Mouse (Mus musculus) limb, embryonic 15.5 days (tissue): ENCODE data around the gene Maats1. TPM values are rescaled to one million over a fixed set of nuclear protein-coding genes. Genes with fewer than 3 reads are reported as not detected.

Experiments
- ATAC-seq: fragments of 200-750 bp; cut with Nextera tagmentation; 2 replicates; pipeline ENCODE4 v1.8.0; 2017; ENCODE audit warnings: low read depth, moderate TSS enrichment; ENCODE audit not compliant: insufficient number of reproducible peaks, low FRiP score, low TSS enrichment
- H3K27ac ChIP-seq: fragments of 300-500 bp; sonication (generic); 2 replicates; pipeline ENCODE4 v1.5.1; 2015; ENCODE audit warnings: moderate library complexity, mild to moderate bottlenecking, inconsistent platforms
- H3K27me3 ChIP-seq: fragments of 300-500 bp; sonication (generic); 2 replicates; pipeline ENCODE4 v1.6.1; 2015; ENCODE audit warnings: inconsistent platforms
- H3K36me3 ChIP-seq: fragments of 300-500 bp; sonication (generic); 2 replicates; pipeline ENCODE4 v1.6.1; 2015; ENCODE audit warnings: inconsistent platforms
- H3K4me1 ChIP-seq: fragments of 300-500 bp; sonication (generic); 2 replicates; pipeline ENCODE4 v1.6.1; 2015; ENCODE audit warnings: inconsistent platforms
- H3K4me2 ChIP-seq: fragments of 300-500 bp; sonication (generic); 2 replicates; pipeline ENCODE4 v1.6.1; 2015; ENCODE audit warnings: mild to moderate bottlenecking, inconsistent platforms
- H3K4me3 ChIP-seq: fragments of 300-500 bp; sonication (generic); 2 replicates; pipeline ENCODE4 v1.5.1; 2015; ENCODE audit warnings: mild to moderate bottlenecking, inconsistent platforms
- H3K9ac ChIP-seq: fragments of 300-500 bp; sonication (generic); 2 replicates; pipeline ENCODE4 v1.6.1; 2015; ENCODE audit warnings: inconsistent platforms
- H3K9me3 ChIP-seq: fragments of 300-500 bp; sonication (generic); 2 replicates; pipeline ENCODE4 v1.6.1; 2016; ENCODE audit warnings: inconsistent platforms
- WGBS: fragments of 180-500 bp; shearing (Covaris S2); methylation state at CpG from one replicate; pipeline ENCODE4 v1.1.7; 2015; 5-methylcytosine and 5-hydroxymethylcytosine counted together
- polyA plus RNA-seq: library from polyadenylated mRNA; unstranded; fragments of >200 nt; fragmentation: Nextera tagmentation; extraction: Ambion mirVana; gene quantifications from 2 replicates; pipeline ENCODE4 v1.2.1, GENCODE M21; 2015

The Maats1 gene
- polyA plus RNA-seq, 1 experiment from 2014 or later: not detected

DNA sequence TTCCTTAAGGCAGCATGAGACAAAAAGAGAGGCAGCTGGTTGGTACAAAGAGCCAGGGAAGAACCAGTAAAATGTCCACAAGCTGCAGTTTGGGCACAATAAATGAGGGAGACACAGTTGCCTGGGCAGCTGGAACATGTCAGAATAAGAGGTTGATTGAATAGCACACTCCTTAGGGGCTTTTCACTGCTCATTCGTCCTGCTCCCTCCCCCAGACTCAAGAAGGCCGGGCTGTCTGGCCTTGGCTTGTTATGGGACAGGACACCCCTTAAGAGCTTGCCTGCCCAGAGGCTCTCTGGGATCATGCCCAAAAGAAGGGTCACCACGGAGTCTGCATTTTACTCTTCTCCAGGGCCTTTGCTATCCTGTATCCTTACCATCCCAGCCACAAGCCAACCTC, 58.6 kb downstream of the Maats1 start:
- Histone ChIP-seq H3K36me3 (no peaks in the 10 kb centered on the region), H3K4me1 (no peaks in the 10 kb centered on the region), H3K4me2 (no peak overlapping the region), H3K9me3 (no peaks in the 10 kb centered on the region), H3K9ac (no peak overlapping the region), H3K4me3 (no peak overlapping the region), H3K27me3 (no peaks in the 10 kb centered on the region), H3K27ac (no peak overlapping the region)
- no peak for ATAC-seq
- WGBS: 26% methylated on average over 3 of the region's 3 CpGs

DNA sequence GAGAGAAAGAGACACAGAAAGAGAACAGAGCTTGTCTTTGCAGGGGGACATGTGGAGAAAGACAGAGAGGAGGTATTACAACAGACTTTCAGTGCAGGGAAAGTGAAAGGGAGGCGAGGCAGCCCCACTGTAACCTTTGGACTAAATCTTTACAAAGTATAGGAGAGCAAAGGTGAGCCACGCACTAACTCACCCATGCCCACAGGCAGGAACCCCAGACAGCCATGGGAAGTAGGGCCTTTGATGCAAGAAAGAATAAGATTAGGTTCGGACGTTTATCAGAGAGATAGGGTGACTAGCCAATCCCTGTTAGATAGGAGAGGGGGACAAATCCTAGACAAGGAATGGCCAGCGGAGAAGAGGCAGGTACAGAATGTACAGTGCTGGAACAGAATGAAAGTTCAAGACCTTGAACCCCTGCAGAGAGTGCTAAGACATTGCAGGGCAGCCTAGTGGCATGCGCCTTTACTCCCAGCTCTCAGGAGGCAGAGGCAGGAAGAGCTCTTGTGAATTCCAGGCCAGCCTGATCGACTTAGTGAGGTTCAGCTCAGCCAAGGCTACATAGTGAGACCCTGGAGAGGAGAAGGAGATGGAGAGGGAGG, 59.3 kb downstream of the Maats1 start:
- no peak for ATAC-seq
- no peaks in the 10 kb centered on the region for H3K36me3 ChIP-seq
- no peaks in the 10 kb centered on the region for H3K27me3 ChIP-seq
- no peak overlapping the region for H3K4me2 ChIP-seq
- no peaks in the 10 kb centered on the region for H3K9me3 ChIP-seq
- no peak overlapping the region for H3K27ac ChIP-seq
- WGBS: 82% methylated on average over 7 of the region's 7 CpGs
- no peaks in the 10 kb centered on the region for H3K4me1 ChIP-seq
- H3K4me3 ChIP-seq: no peak overlapping the region
- H3K9ac ChIP-seq: no peak overlapping the region

- H3K4me1 ChIP-seq: no peaks in the 10 kb centered on the region
- WGBS: 81% methylated on average over 7 of the region's 7 CpGs
- H3K4me3 ChIP-seq: no peak overlapping the region
- no peaks in the 10 kb centered on the region for H3K9me3 ChIP-seq
- H3K9ac ChIP-seq: no peak overlapping the region
- no peak overlapping the region for H3K27ac ChIP-seq
- no peak overlapping the region for H3K4me2 ChIP-seq
- no peaks in the 10 kb centered on the region for H3K36me3 ChIP-seq
- ATAC-seq: no peak
- H3K27me3 ChIP-seq: no peaks in the 10 kb centered on the region
Observed at GRCm38 (mm10) chr16:38280951-38281350, 61.0 kb downstream of the Maats1 start.

DNA sequence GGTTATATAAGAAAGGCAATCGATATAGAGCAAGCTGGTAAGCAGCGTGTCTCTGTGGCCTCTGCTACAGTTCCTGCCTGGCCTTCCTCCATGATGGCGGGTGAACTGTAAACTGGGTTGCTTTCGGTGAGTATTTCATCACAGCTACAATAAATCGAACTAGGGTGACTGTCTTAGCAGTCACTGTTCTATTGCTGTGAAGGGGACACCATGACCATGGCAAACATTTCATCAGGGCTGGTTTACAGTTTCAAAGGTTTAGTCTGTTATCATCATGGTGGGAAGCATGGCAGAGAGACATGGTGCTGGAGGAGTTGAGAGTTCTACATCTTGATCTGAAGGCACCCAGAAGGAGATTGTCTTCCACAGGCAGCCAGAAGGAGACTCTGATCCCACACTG, 62.1 kb downstream of the Maats1 start:
- Histone ChIP-seq H3K9me3 (no peaks in the 10 kb centered on the region), H3K9ac (no peak overlapping the region), H3K27ac (no peak overlapping the region), H3K4me3 (no peak overlapping the region), H3K36me3 (no peaks in the 10 kb centered on the region), H3K4me2 (no peak overlapping the region), H3K4me1 (no peaks in the 10 kb centered on the region), H3K27me3 (no peaks in the 10 kb centered on the region)
- no peak for ATAC-seq
- 90% methylated on average over 5 of the region's 5 CpGs for WGBS

DNA sequence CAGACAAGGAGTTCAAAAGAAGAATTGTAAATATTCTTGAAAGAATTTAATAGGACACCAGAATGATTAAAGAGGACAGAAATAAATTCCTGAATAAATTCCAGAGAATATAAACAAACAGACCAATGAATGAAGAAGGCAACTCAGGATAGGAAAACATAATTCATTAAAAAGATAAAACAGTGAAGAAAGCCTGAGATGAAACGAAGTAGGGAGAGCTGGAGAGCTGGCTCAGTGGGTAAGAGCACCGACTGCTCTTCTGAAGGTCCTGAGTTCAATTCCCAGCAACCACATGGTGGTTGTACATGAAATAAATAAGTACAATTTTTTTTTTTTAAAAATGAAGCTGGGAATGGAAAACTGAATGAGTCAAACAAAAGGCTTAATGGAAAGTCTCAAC, 67.2 kb downstream of the Maats1 start:
- 73% methylated on average over 2 of the region's 2 CpGs for WGBS
- no peaks in the 10 kb centered on the region for H3K27me3 ChIP-seq
- H3K4me3 ChIP-seq: no peak overlapping the region
- no peak overlapping the region for H3K4me2 ChIP-seq
- H3K9me3 ChIP-seq: no peaks in the 10 kb centered on the region
- no peak for ATAC-seq
- no peaks in the 10 kb centered on the region for H3K4me1 ChIP-seq
- no peak overlapping the region for H3K9ac ChIP-seq
- no peak overlapping the region for H3K27ac ChIP-seq
- no peaks in the 10 kb centered on the region for H3K36me3 ChIP-seq

GRCm38 (mm10) chr16:38272483-38272882, 69.5 kb downstream of the Maats1 start:
- H3K9ac ChIP-seq: no peak overlapping the region
- no peak overlapping the region for H3K4me3 ChIP-seq
- WGBS: 73% methylated on average over 5 of the region's 5 CpGs
- no peak overlapping the region for H3K4me2 ChIP-seq
- no peaks in the 10 kb centered on the region for H3K36me3 ChIP-seq
- no peaks in the 10 kb centered on the region for H3K27me3 ChIP-seq
- H3K4me1 ChIP-seq: no peaks in the 10 kb centered on the region
- no peak overlapping the region for H3K27ac ChIP-seq
- no peaks in the 10 kb centered on the region for H3K9me3 ChIP-seq
- no peak for ATAC-seq

DNA sequence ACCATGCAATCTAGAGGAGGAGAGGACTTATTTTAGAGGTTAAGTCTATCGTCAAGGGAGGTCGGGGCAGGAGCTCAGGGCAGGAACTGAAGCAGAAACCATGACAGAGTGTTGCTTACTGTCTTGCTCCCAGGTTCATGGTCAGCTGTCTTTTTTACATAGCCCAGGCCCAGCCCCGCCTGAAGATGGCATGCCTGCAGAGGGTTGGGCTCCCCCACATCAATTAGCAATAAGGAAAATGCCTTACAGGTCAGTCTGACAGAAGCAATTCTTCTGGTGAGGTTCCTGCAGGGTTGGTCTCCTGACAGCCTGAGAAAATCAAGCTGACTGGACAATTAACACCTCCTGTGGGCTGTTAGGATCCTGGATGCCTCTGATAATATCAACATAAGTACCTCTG, 70.3 kb downstream of the Maats1 start:
- no peaks in the 10 kb centered on the region for H3K9me3 ChIP-seq
- WGBS: 64% methylated on average over 3 of the region's 3 CpGs

GRCm38 (mm10) chr16:38255927-38256326, 86.0 kb downstream of the Maats1 start:
- no peak overlapping the region for H3K4me2 ChIP-seq
- no peak overlapping the region for H3K27ac ChIP-seq
- H3K9me3 ChIP-seq: no peaks in the 10 kb centered on the region
- no peak for ATAC-seq
- no peaks in the 10 kb centered on the region for H3K4me1 ChIP-seq
- 89% methylated on average over 9 of the region's 9 CpGs for WGBS
- no peaks in the 10 kb centered on the region for H3K27me3 ChIP-seq
- H3K4me3 ChIP-seq: no peak overlapping the region
- no peak overlapping the region for H3K9ac ChIP-seq
- no peaks in the 10 kb centered on the region for H3K36me3 ChIP-seq

More for the DNA sequence above, 70.3 kb downstream of the Maats1 start:
- ATAC-seq: no peak
- Histone ChIP-seq H3K27me3 (no peaks in the 10 kb centered on the region), H3K4me3 (no peak overlapping the region), H3K4me2 (no peak overlapping the region), H3K36me3 (no peaks in the 10 kb centered on the region), H3K27ac (no peak overlapping the region), H3K4me1 (no peaks in the 10 kb centered on the region), H3K9ac (no peak overlapping the region)

DNA sequence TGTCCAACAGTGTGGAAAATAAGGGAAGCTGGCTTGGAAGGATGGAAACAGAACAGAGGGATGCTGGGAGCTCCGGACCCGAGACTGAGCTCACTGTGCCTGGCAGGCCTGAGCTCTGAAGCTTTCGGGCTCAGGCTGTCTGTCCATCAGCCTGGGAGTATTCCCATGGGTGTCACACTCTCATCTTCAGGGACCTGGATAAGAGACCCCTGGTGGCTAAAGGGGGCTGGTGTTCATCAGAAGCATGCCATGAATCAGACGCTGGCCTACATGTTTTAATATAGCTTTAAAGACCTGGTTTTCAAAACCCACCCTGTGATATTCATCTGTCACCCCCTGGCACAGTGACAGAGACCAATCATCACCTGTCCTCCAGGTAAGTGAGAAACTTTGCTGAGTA, 86.8 kb downstream of the Maats1 start:
- 75% methylated on average over 4 of the region's 4 CpGs for WGBS
- Histone ChIP-seq H3K9me3 (no peaks in the 10 kb centered on the region), H3K4me2 (no peak overlapping the region), H3K4me3 (no peak overlapping the region), H3K4me1 (no peaks in the 10 kb centered on the region), H3K27ac (no peak overlapping the region), H3K9ac (no peak overlapping the region), H3K27me3 (no peaks in the 10 kb centered on the region), H3K36me3 (no peaks in the 10 kb centered on the region)
- ATAC-seq: no peak

- H3K27ac ChIP-seq: no peak overlapping the region
- no peak overlapping the region for H3K4me2 ChIP-seq
- no peaks in the 10 kb centered on the region for H3K9me3 ChIP-seq
- 0 out of 2 replicates have a peak, but pooled peaks cover under 1% of the 10 kb centered on the region for H3K4me1 ChIP-seq
- H3K4me3 ChIP-seq: no peak overlapping the region
- 75% methylated on average over 14 of the region's 14 CpGs for WGBS
- H3K27me3 ChIP-seq: no peaks in the 10 kb centered on the region
- H3K36me3 ChIP-seq: no peaks in the 10 kb centered on the region
- H3K9ac ChIP-seq: no peak overlapping the region
- no peak for ATAC-seq
Observed at GRCm38 (mm10) chr16:38254001-38254400, 87.9 kb downstream of the Maats1 start.

GRCm38 (mm10) chr16:38250467-38250866, 91.5 kb downstream of the Maats1 start:
- Histone ChIP-seq H3K9ac (no peak overlapping the region), H3K4me3 (no peak overlapping the region), H3K27ac (no peak overlapping the region), H3K27me3 (no peaks in the 10 kb centered on the region), H3K4me2 (no peak overlapping the region), H3K4me1 (peaks cover 8% of the 10 kb centered on the region), H3K36me3 (no peaks in the 10 kb centered on the region), H3K9me3 (no peaks in the 10 kb centered on the region)
- WGBS: 89% methylated on average over 6 of the region's 6 CpGs
- no peak for ATAC-seq

DNA sequence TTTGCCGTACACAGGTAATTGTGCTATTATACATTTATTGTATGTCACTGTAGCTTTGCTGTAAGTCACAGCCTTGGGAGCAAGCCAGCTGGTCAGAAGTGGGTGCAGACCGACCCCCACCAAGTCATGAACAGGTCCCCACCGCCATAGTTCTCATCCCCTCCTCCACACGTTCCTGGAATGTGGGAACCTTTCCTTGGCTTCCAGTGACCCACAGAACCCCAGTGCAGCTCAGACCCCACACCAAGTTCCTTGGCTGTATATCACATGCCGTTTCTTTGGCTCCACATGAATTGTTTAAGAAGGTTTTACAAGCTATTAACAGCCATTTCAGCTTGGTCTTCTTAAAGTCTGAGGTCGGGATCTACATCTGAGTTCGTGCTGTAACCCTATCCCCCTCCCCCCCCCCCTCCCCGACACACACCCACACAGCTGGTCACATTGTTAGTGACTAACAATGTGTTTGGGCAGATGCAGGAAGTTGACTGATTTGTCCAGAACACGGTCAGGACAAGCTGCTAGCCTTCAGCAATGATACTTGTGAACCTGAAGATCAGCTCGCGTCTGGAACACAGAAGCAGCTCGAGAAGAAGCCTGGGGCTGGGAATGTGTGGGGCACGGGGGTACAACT, 93.5 kb downstream of the Maats1 start:
- Histone ChIP-seq H3K4me3 (no peak overlapping the region), H3K9me3 (no peaks in the 10 kb centered on the region), H3K4me2 (no peak overlapping the region), H3K9ac (no peak overlapping the region), H3K27me3 (no peaks in the 10 kb centered on the region), H3K36me3 (peaks cover 3% of the 10 kb centered on the region; the same call in 1 of the 2 replicates), H3K4me1 (peaks cover 8% of the 10 kb centered on the region), H3K27ac (no peak overlapping the region)
- 14% methylated on average over 13 of the region's 13 CpGs for WGBS
- no peak for ATAC-seq
